Mouse (Mus musculus): ENCODE results near the gene Rab1b. TPM values are rescaled to one million over a fixed set of nuclear protein-coding genes. Genes with fewer than 3 reads are reported as not detected.

Gene Rab1b
- polyA plus RNA-seq, 1 experiment from 2014 or later, result 239 TPM

GRCm38 (mm10) chr19:5082596-5082995, 24.3 kb downstream of the Rab1b start:
- Histone ChIP-seq H3K27me3 (replicated peaks; ENCODE audit: control insufficient read depth, insufficient read depth, low read length) (peaks cover 61% of the 10 kb centered on the region), H3K4me3 (replicated peaks; ENCODE audit: low read length) (no peak overlapping the region), H3K4me1 (replicated peaks; ENCODE audit: control insufficient read depth, insufficient read depth, low read length) (peaks cover 13% of the 10 kb centered on the region), H3K9ac (replicated peaks; ENCODE audit: low read depth, low read length) (no peak overlapping the region), H3K4me2 (ENCODE audit: low read length) (no peak overlapping the region), H3K9me3 (ENCODE audit: control insufficient read depth, low read length) (no peaks in the 10 kb centered on the region), H3K27ac (ENCODE audit: low read length) (no peak overlapping the region), H3K36me3 (ENCODE audit: control insufficient read depth, insufficient read depth) (no peaks in the 10 kb centered on the region)
- 72% methylated on average over 24 of the region's 24 CpGs for WGBS
- no peak for ATAC-seq

GRCm38 (mm10) chr19:5082005-5082404, 24.9 kb downstream of the Rab1b start:
- H3K9ac ChIP-seq (replicated peaks; ENCODE audit: low read depth, low read length), result no peak overlapping the region
- peaks cover 61% of the 10 kb centered on the region for H3K27me3 ChIP-seq (replicated peaks; ENCODE audit: control insufficient read depth, insufficient read depth, low read length)
- peaks cover 10% of the 10 kb centered on the region for H3K4me1 ChIP-seq (replicated peaks; ENCODE audit: control insufficient read depth, insufficient read depth, low read length)
- H3K4me3 ChIP-seq (replicated peaks; ENCODE audit: low read length), result no peak overlapping the region
- no peak overlapping the region for H3K27ac ChIP-seq (ENCODE audit: low read length)
- no peak overlapping the region for H3K4me2 ChIP-seq (ENCODE audit: low read length)
- ATAC-seq, result no peak
- WGBS, result 71% methylated on average over 18 of the region's 18 CpGs
- no peaks in the 10 kb centered on the region for H3K36me3 ChIP-seq (ENCODE audit: control insufficient read depth, insufficient read depth)
- no peaks in the 10 kb centered on the region for H3K9me3 ChIP-seq (ENCODE audit: control insufficient read depth, low read length)

- Histone ChIP-seq H3K9me3 (ENCODE audit: control insufficient read depth, low read length) (no peaks in the 10 kb centered on the region), H3K4me1 (replicated peaks; ENCODE audit: control insufficient read depth, insufficient read depth, low read length) (no peaks in the 10 kb centered on the region), H3K9ac (replicated peaks; ENCODE audit: low read depth, low read length) (no peak overlapping the region), H3K27me3 (replicated peaks; ENCODE audit: control insufficient read depth, insufficient read depth, low read length) (peaks cover 40% of the 10 kb centered on the region), H3K4me2 (ENCODE audit: low read length) (no peak overlapping the region), H3K36me3 (ENCODE audit: control insufficient read depth, insufficient read depth) (no peaks in the 10 kb centered on the region), H3K4me3 (replicated peaks; ENCODE audit: low read length) (no peak overlapping the region), H3K27ac (ENCODE audit: low read length) (no peak overlapping the region)
- ATAC-seq, result no peak
- 88% methylated on average over 1 of the region's 1 CpGs for WGBS
These were observed 27.6 kb downstream of the Rab1b start for GRCm38 (mm10) chr19:5079279-5079678.

- Histone ChIP-seq H3K4me1 (replicated peaks; ENCODE audit: control insufficient read depth, insufficient read depth, low read length) (peaks cover 22% of the 10 kb centered on the region), H3K9me3 (ENCODE audit: control insufficient read depth, low read length) (no peaks in the 10 kb centered on the region), H3K4me2 (ENCODE audit: low read length) (no peak overlapping the region), H3K9ac (replicated peaks; ENCODE audit: low read depth, low read length) (no peak overlapping the region), H3K27me3 (replicated peaks; ENCODE audit: control insufficient read depth, insufficient read depth, low read length) (peaks cover 10% of the 10 kb centered on the region; the same call in 1 of the 2 replicates), H3K27ac (ENCODE audit: low read length) (no peak overlapping the region), H3K36me3 (ENCODE audit: control insufficient read depth, insufficient read depth) (no peaks in the 10 kb centered on the region), H3K4me3 (replicated peaks; ENCODE audit: low read length) (no peak overlapping the region)
- no peak for ATAC-seq
- WGBS, result 39% methylated on average over 5 of the region's 5 CpGs
These were observed 33.4 kb downstream of the Rab1b start for GRCm38 (mm10) chr19:5073518-5073917.

- peaks cover 7% of the 10 kb centered on the region; the same call in 1 of the 2 replicates for H3K27me3 ChIP-seq (replicated peaks; ENCODE audit: control insufficient read depth, insufficient read depth, low read length)
- no peak overlapping the region for H3K9ac ChIP-seq (replicated peaks; ENCODE audit: low read depth, low read length)
- no peaks in the 10 kb centered on the region for H3K9me3 ChIP-seq (ENCODE audit: control insufficient read depth, low read length)
- H3K4me1 ChIP-seq (replicated peaks; ENCODE audit: control insufficient read depth, insufficient read depth, low read length), result peaks cover 27% of the 10 kb centered on the region
- H3K4me3 ChIP-seq (replicated peaks; ENCODE audit: low read length), result peak overlapping the region; percentile 45; the same call in 1 of the 2 replicates
- no peak for ATAC-seq
- 1% methylated on average over 15 of the region's 15 CpGs for WGBS
- H3K27ac ChIP-seq (ENCODE audit: low read length), result no peak overlapping the region
- H3K4me2 ChIP-seq (ENCODE audit: low read length), result peak overlapping the region; percentile 71
- H3K36me3 ChIP-seq (ENCODE audit: control insufficient read depth, insufficient read depth), result no peaks in the 10 kb centered on the region
These were observed 33.8 kb downstream of the Rab1b start for GRCm38 (mm10) chr19:5073028-5073427.

- H3K4me1 ChIP-seq (replicated peaks; ENCODE audit: control insufficient read depth, insufficient read depth, low read length), result peaks cover 32% of the 10 kb centered on the region
- ATAC-seq, result no peak
- peaks cover 6% of the 10 kb centered on the region; the same call in 1 of the 2 replicates for H3K27me3 ChIP-seq (replicated peaks; ENCODE audit: control insufficient read depth, insufficient read depth, low read length)
- H3K4me3 ChIP-seq (replicated peaks; ENCODE audit: low read length), result peak overlapping the region; percentile 45
- 2% methylated on average over 20 of the region's 20 CpGs for WGBS
- H3K9ac ChIP-seq (replicated peaks; ENCODE audit: low read depth, low read length), result peak overlapping the region; percentile 52; the same call in 1 of the 2 replicates
- H3K9me3 ChIP-seq (ENCODE audit: control insufficient read depth, low read length), result no peaks in the 10 kb centered on the region
- peak overlapping the region; percentile 71 for H3K4me2 ChIP-seq (ENCODE audit: low read length)
- no peaks in the 10 kb centered on the region for H3K36me3 ChIP-seq (ENCODE audit: control insufficient read depth, insufficient read depth)
- H3K27ac ChIP-seq (ENCODE audit: low read length), result no peak overlapping the region
These were observed 34.4 kb downstream of the Rab1b start for GRCm38 (mm10) chr19:5072389-5073019.

- Histone ChIP-seq H3K9ac (replicated peaks; ENCODE audit: low read depth, low read length) (peak overlapping the region; percentile 52), H3K4me1 (replicated peaks; ENCODE audit: control insufficient read depth, insufficient read depth, low read length) (peaks cover 35% of the 10 kb centered on the region), H3K4me2 (ENCODE audit: low read length) (peak overlapping the region; percentile 71), H3K9me3 (ENCODE audit: control insufficient read depth, low read length) (no peaks in the 10 kb centered on the region), H3K27me3 (replicated peaks; ENCODE audit: control insufficient read depth, insufficient read depth, low read length) (peaks cover 6% of the 10 kb centered on the region; the same call in 1 of the 2 replicates), H3K36me3 (ENCODE audit: control insufficient read depth, insufficient read depth) (no peaks in the 10 kb centered on the region), H3K4me3 (replicated peaks; ENCODE audit: low read length) (peak overlapping the region; percentile 45), H3K27ac (ENCODE audit: low read length) (peak overlapping the region; percentile 60)
- under 1% methylated on average over 39 of the region's 40 CpGs for WGBS
- peak; percentile 77 for ATAC-seq
These were observed 35.1 kb downstream of the Rab1b start for GRCm38 (mm10) chr19:5071545-5072369.

GRCm38 (mm10) chr19:5071077-5071476, 35.8 kb downstream of the Rab1b start:
- peak overlapping the region; percentile 52 for H3K9ac ChIP-seq (replicated peaks; ENCODE audit: low read depth, low read length)
- no peak for ATAC-seq
- peak overlapping the region; percentile 60 for H3K27ac ChIP-seq (ENCODE audit: low read length)
- no peaks in the 10 kb centered on the region for H3K36me3 ChIP-seq (ENCODE audit: control insufficient read depth, insufficient read depth)
- WGBS, result 5% methylated on average over 11 of the region's 11 CpGs
- peaks cover 35% of the 10 kb centered on the region for H3K4me1 ChIP-seq (replicated peaks; ENCODE audit: control insufficient read depth, insufficient read depth, low read length)
- peak overlapping the region; percentile 45 for H3K4me3 ChIP-seq (replicated peaks; ENCODE audit: low read length)
- H3K9me3 ChIP-seq (ENCODE audit: control insufficient read depth, low read length), result no peaks in the 10 kb centered on the region
- peak overlapping the region; percentile 71 for H3K4me2 ChIP-seq (ENCODE audit: low read length)
- peaks cover 6% of the 10 kb centered on the region; the same call in 1 of the 2 replicates for H3K27me3 ChIP-seq (replicated peaks; ENCODE audit: control insufficient read depth, insufficient read depth, low read length)

- no peak overlapping the region for H3K27ac ChIP-seq (ENCODE audit: low read length)
- H3K4me1 ChIP-seq (replicated peaks; ENCODE audit: control insufficient read depth, insufficient read depth, low read length), result peaks cover 35% of the 10 kb centered on the region
- H3K9ac ChIP-seq (replicated peaks; ENCODE audit: low read depth, low read length), result no peak overlapping the region
- peaks cover 6% of the 10 kb centered on the region; the same call in 1 of the 2 replicates for H3K27me3 ChIP-seq (replicated peaks; ENCODE audit: control insufficient read depth, insufficient read depth, low read length)
- no peaks in the 10 kb centered on the region for H3K36me3 ChIP-seq (ENCODE audit: control insufficient read depth, insufficient read depth)
- ATAC-seq, result no peak
- H3K4me2 ChIP-seq (ENCODE audit: low read length), result no peak overlapping the region
- WGBS, result 84% methylated on average over 7 of the region's 7 CpGs
- H3K4me3 ChIP-seq (replicated peaks; ENCODE audit: low read length), result no peak overlapping the region
- no peaks in the 10 kb centered on the region for H3K9me3 ChIP-seq (ENCODE audit: control insufficient read depth, low read length)
These were observed 36.9 kb downstream of the Rab1b start for GRCm38 (mm10) chr19:5069978-5070377.
